Mouse (Mus musculus): ENCODE results near the gene Gm37240. TPM values are rescaled to one million over a fixed set of nuclear protein-coding genes. Genes with fewer than 3 reads are reported as not detected.
"Not testable (repeated sequence)": the region's sequence is repeated elsewhere in the genome, so short reads cannot be mapped to it uniquely, and the experiment has no call there.

Gene Gm37240
- polyA plus RNA-seq (2015; fragmentation: Nextera tagmentation; extraction: Ambion mirVana) = 7.2 and 7.5 TPM in 2 replicates

DNA sequence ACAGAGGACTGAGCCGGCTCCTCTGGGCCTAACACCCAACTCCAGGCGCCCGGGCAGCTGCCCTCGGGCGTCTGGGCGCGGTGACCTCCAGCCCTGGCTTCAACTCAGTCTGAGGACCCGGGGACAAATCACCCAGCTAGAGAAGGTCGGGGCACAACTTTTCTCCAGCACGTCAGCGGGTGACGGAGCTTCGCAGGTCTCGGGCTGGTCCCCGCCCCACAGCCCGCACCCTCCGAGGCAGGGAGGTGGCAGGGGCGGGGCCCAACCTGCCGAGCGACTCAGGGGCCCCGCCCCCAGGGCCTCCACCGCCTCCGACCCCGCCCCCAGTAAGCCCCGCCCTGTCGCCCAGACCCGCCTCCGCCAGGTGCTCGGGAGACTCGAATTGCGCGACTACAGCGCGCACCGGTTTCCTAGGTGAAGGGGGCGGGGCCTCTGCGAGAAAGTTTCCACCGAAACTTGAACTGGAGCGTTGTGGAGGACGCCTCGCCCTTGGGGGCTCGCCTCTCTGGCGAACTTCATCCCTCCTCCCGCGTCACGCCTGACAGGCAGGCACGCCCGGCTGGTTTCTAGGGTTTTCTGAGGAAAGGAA lies at the start of gene Gm37240, which contains the start of gene Glt28d2:
TSS of gene Gm37240 (minus strand) at position 280 of the 589 bp plus-strand sequence.
TSS of gene Glt28d2 (minus strand) at position 278 of the 589 bp plus-strand sequence.
- H3K27ac ChIP-seq (replicated peaks) = peak within 1 kb of the TSS; percentile 69
- H3K4me1 ChIP-seq = peaks cover 31% of the 10 kb centered on the region
- peak within 1 kb of the TSS; percentile 91 for H3K4me2 ChIP-seq
- H3K27me3 ChIP-seq (replicated peaks) = no peaks in the 10 kb centered on the region
- peak within 1 kb of the TSS; percentile 86 for H3K9ac ChIP-seq
- ATAC-seq (ENCODE audit: extremely low read depth, insufficient number of reproducible peaks, low FRiP score, low TSS enrichment) = peak; percentile 94
- no peaks in the 10 kb centered on the region for H3K9me3 ChIP-seq
- H3K4me3 ChIP-seq = peak within 1 kb of the TSS; percentile 73
- no peaks in the 10 kb centered on the region for H3K36me3 ChIP-seq
- under 1% methylated on average over 48 of the region's 48 CpGs for WGBS

DNA sequence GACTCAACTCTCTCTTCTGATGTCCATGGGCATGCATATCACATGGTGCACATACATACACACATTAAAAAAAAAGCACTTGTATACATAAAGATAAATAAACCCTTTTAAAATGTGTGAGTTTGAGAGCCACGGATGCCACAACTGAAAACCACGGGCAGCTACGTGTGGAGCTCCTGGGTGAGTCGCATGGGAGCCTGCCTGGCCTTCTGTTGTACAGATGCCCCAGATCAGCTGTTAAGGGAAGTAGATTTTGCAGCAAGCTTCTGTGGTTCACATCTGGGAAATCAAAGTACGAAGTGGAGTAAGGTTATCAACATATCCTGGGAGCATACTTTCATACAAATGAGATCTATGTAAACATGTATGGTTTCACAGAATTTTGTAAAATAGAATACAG lies 46.3 kb upstream of the Gm37240 start:
- ATAC-seq (ENCODE audit: extremely low read depth, insufficient number of reproducible peaks, low FRiP score, low TSS enrichment) = no peak
- WGBS = 85% methylated on average over 5 of the region's 5 CpGs
- no peaks in the 10 kb centered on the region for H3K27me3 ChIP-seq (replicated peaks)
- H3K9me3 ChIP-seq = no peaks in the 10 kb centered on the region
- H3K4me2 ChIP-seq = no peak overlapping the region
- no peak overlapping the region for H3K27ac ChIP-seq (replicated peaks)
- H3K36me3 ChIP-seq = no peaks in the 10 kb centered on the region
- no peaks in the 10 kb centered on the region for H3K4me1 ChIP-seq
- no peak overlapping the region for H3K9ac ChIP-seq
- H3K4me3 ChIP-seq = no peak overlapping the region

GRCm38 (mm10) chr3:85931859-85932258 lies 44.5 kb upstream of the Gm37240 start:
- Histone ChIP-seq H3K4me3 (no peak overlapping the region), H3K9ac (no peak overlapping the region), H3K4me2 (no peak overlapping the region), H3K36me3 (no peaks in the 10 kb centered on the region), H3K27ac (replicated peaks) (no peak overlapping the region), H3K9me3 (no peaks in the 10 kb centered on the region), H3K4me1 (peaks cover 5% of the 10 kb centered on the region), H3K27me3 (replicated peaks) (no peaks in the 10 kb centered on the region)
- WGBS = 70% methylated on average over 6 of the region's 6 CpGs
- no peak for ATAC-seq (ENCODE audit: extremely low read depth, insufficient number of reproducible peaks, low FRiP score, low TSS enrichment)

DNA sequence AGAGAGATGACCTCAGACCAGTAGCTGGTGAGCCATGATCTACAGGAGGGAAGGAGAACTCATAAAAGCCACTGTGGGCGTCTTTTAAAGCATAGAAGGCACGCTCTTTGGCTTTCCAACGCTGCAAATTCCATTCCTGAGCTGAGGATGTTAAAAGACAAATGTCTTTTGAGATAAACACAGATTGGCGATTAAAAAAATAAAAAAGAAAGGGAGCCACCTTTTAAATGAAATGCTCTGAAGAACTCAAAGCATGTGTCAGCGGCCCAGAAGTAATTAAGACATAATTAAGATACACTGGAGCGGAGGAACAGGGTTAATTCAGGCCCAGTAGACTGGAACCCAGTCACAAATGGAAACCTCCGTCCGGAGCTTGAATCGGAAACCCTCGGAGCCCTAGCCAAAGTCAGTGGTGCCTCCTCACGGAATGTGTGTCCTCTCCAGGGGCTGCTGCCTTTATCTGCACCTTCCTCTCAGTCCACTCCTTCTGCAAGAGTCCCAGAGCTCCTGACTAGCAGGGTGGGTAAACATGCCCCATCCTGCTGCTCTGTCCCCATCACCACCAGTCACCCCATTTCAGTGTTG lies 43.4 kb upstream of the Gm37240 start:
- WGBS = 70% methylated on average over 11 of the region's 11 CpGs

DNA sequence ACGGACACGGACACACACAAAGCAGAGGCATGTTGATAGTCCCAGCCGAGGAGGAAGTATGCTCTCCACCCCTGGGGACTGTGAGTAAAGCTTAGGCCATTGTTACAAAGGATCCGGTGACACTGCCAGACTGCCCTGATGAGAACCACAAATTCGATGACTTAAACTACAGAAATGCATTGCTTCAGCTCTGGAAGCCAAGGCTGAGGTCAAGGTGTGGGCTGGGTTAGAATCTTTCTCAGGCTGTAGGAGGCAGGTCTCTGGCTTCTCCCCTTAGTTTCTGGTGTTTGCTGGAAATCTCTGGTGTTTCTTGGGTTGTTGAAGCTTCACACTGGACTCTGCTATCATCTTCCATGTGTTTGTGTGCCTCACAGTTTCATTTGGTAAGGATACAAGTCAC lies 42.4 kb upstream of the Gm37240 start:
- H3K9me3 ChIP-seq = no peaks in the 10 kb centered on the region
- 80% methylated on average over 5 of the region's 5 CpGs for WGBS

More for the DNA sequence above, 43.4 kb upstream of the Gm37240 start:
- Histone ChIP-seq H3K4me1 (peaks cover 5% of the 10 kb centered on the region), H3K9me3 (no peaks in the 10 kb centered on the region), H3K27me3 (replicated peaks) (no peaks in the 10 kb centered on the region), H3K4me2 (no peak overlapping the region), H3K27ac (replicated peaks) (no peak overlapping the region), H3K9ac (no peak overlapping the region), H3K36me3 (no peaks in the 10 kb centered on the region), H3K4me3 (no peak overlapping the region)
- no peak for ATAC-seq (ENCODE audit: extremely low read depth, insufficient number of reproducible peaks, low FRiP score, low TSS enrichment)

DNA sequence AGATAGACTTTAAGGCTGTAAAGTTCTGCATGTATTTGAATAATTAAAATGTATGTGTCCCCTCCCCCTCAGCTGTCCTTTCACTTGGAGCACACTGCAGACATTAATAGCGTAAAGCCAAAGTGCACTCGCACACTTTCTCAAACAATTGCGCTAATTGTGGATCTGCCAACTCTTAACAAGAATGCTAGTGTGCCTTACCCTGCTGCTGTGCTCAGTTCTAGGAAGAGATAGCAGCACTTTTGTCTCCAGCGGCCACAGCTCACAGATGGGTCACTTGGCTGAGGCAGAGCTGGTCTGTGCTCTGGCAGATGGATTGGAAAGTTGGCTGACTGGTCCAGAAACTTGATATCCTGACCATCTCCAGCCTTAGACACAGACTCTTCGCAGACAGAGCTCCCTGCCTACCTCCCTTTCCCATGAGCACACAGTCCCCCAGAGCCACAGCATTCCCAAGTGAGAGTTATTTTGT lies 40.9 kb upstream of the Gm37240 start:
- Histone ChIP-seq H3K9me3 (no peaks in the 10 kb centered on the region), H3K4me2 (no peak overlapping the region), H3K4me3 (no peak overlapping the region), H3K27ac (replicated peaks) (0 out of 2 replicates have a peak overlapping the region, but pooled peaks have one; percentile 28), H3K4me1 (peaks cover 7% of the 10 kb centered on the region), H3K27me3 (replicated peaks) (no peaks in the 10 kb centered on the region), H3K9ac (no peak overlapping the region), H3K36me3 (no peaks in the 10 kb centered on the region)
- WGBS = 55% methylated on average over 5 of the region's 5 CpGs
- ATAC-seq (ENCODE audit: extremely low read depth, insufficient number of reproducible peaks, low FRiP score, low TSS enrichment) = no peak

More for the DNA sequence above, 42.4 kb upstream of the Gm37240 start:
- Histone ChIP-seq H3K27ac (replicated peaks) (no peak overlapping the region), H3K4me2 (no peak overlapping the region), H3K9ac (no peak overlapping the region), H3K27me3 (replicated peaks) (no peaks in the 10 kb centered on the region), H3K4me1 (peaks cover 5% of the 10 kb centered on the region), H3K36me3 (no peaks in the 10 kb centered on the region), H3K4me3 (no peak overlapping the region)
- no peak for ATAC-seq (ENCODE audit: extremely low read depth, insufficient number of reproducible peaks, low FRiP score, low TSS enrichment)

- no peak overlapping the region for H3K4me2 ChIP-seq
- H3K4me1 ChIP-seq = peaks cover 7% of the 10 kb centered on the region
- no peaks in the 10 kb centered on the region for H3K27me3 ChIP-seq (replicated peaks)
- no peak overlapping the region for H3K9ac ChIP-seq
- H3K27ac ChIP-seq (replicated peaks) = no peak overlapping the region
- no peaks in the 10 kb centered on the region for H3K36me3 ChIP-seq
- no peak overlapping the region for H3K4me3 ChIP-seq
- H3K9me3 ChIP-seq = no peaks in the 10 kb centered on the region
- WGBS = 83% methylated on average over 9 of the region's 9 CpGs
- ATAC-seq (ENCODE audit: extremely low read depth, insufficient number of reproducible peaks, low FRiP score, low TSS enrichment) = no peak
These were observed 40.0 kb upstream of the Gm37240 start for GRCm38 (mm10) chr3:85927296-85927695.

DNA sequence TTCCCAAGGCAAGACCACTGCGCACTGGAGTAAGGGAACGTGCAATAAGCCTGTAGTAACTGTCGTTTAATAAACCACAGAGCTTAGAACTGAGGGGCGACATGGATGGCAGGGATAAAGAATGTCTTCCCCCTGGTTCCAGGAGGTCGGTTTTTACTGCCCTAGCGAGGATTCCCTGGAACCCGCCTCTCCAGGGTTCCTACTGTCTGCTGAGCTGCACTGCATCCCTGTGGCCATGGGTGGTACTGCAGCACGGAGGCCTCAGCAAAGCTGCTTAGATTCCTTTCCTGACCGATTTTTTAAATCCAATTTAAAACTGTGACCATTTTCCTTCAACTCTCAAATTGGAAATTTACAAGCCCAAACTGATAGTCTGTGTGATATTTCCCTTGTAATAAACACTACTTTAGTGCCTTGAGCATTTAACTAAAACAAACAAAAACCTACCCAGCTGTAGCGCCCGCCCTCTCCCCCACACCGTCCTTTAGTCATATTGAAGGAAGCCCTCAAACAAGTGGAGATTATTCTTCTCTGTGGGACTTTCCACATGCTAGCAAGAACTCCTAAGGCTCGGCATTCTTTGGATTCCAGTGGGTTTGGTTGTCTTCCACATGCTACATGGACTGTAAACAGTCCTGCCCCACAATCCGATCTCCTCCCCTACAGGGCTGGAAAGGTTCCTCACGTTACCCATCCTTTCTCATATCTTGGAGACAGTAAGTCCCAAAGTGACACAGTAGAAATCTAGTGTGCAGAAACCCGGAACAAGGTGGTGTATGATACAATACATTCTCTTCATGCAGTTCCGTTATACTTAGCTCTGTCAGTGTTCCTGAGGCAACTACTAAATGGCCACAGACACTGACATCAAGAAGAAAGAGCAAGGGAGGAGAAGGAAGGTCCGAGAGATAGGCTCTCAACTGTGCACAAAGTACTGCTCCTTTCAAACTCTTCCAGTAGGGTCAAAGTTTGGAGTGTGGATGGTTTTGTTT lies 36.9 kb upstream of the Gm37240 start:
- Histone ChIP-seq H3K4me3 (no peak overlapping the region), H3K9me3 (no peaks in the 10 kb centered on the region), H3K27ac (replicated peaks) (no peak overlapping the region), H3K27me3 (replicated peaks) (no peaks in the 10 kb centered on the region), H3K4me2 (peak overlapping the region; percentile 48), H3K9ac (0 out of 2 replicates have a peak overlapping the region, but pooled peaks have one; percentile 61), H3K36me3 (no peaks in the 10 kb centered on the region), H3K4me1 (peaks cover 7% of the 10 kb centered on the region)
- WGBS = 39% methylated on average over 18 of the region's 18 CpGs
- ATAC-seq (ENCODE audit: extremely low read depth, insufficient number of reproducible peaks, low FRiP score, low TSS enrichment) = no peak

DNA sequence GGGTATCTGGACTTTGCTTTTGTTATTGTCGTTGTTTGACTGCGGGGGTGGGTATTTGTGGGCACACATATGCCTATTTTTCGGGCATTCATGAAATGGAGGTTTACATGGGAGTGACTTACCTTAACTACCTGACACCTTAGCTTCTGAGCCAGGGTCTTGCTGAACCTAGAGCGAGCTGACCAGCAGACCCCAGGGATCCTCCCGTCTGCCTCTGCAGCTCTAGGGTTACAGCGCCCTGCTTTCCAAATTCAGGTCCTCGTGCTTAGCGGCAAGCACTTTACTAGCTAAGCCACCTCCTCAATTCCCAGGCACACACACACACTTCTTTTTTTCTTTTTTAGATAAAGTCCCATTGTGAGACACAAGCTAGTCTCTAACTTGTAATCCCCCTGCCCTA lies 36.0 kb upstream of the Gm37240 start:
- ATAC-seq (ENCODE audit: extremely low read depth, insufficient number of reproducible peaks, low FRiP score, low TSS enrichment) = no peak
- Histone ChIP-seq H3K9me3 (no peaks in the 10 kb centered on the region), H3K27ac (replicated peaks) (no peak overlapping the region), H3K4me1 (peaks cover 7% of the 10 kb centered on the region), H3K4me3 (no peak overlapping the region), H3K27me3 (replicated peaks) (no peaks in the 10 kb centered on the region), H3K9ac (no peak overlapping the region), H3K36me3 (no peaks in the 10 kb centered on the region), H3K4me2 (no peak overlapping the region)
- WGBS = 76% methylated on average over 8 of the region's 8 CpGs

DNA sequence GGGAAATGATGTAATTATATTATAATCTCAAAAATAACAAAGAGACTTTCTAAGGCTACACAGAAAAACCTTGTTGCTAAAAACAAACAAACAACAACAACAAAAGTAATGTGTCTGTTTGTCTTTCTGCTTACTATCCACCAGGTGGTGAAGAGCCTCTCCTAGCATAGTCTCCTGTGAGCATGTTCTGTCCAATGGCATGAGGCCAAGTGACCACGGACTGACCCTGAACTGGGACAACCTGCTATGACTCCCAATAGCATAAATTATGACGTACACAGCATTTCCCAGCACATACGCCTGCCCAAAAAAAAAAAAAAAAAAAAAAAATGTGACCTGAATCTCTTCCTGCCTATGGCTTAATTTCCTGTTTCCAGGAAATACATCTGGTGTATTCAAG lies 35.0 kb upstream of the Gm37240 start:
- H3K4me3 ChIP-seq = no peak overlapping the region
- no peak for ATAC-seq (ENCODE audit: extremely low read depth, insufficient number of reproducible peaks, low FRiP score, low TSS enrichment)
- WGBS = 61% methylated on average over 3 of the region's 3 CpGs
- no peaks in the 10 kb centered on the region for H3K9me3 ChIP-seq
- H3K4me2 ChIP-seq = no peak overlapping the region
- 0 out of 2 replicates have a peak, but pooled peaks cover 2% of the 10 kb centered on the region for H3K4me1 ChIP-seq
- H3K9ac ChIP-seq = no peak overlapping the region
- H3K36me3 ChIP-seq = no peaks in the 10 kb centered on the region
- no peak overlapping the region for H3K27ac ChIP-seq (replicated peaks)
- H3K27me3 ChIP-seq (replicated peaks) = no peaks in the 10 kb centered on the region

- H3K4me1 ChIP-seq; H3K9me3 ChIP-seq; H3K36me3 ChIP-seq; H3K4me2 ChIP-seq; H3K9ac ChIP-seq; H3K4me3 ChIP-seq; H3K27ac ChIP-seq (replicated peaks); ATAC-seq (ENCODE audit: extremely low read depth, insufficient number of reproducible peaks, low FRiP score, low TSS enrichment); H3K27me3 ChIP-seq (replicated peaks): not testable (repeated sequence)
- 52% methylated on average over 2 of the region's 2 CpGs for WGBS
These were observed 33.4 kb upstream of the Gm37240 start for GRCm38 (mm10) chr3:85920671-85921070.
